Mouse (Mus musculus): ENCODE measurements around the gene Gsta4. TPM values are rescaled to one million over a fixed set of nuclear protein-coding genes. Genes with fewer than 3 reads are reported as not detected.
"Not testable (repeated sequence)": the region's sequence is repeated elsewhere in the genome, so short reads cannot be mapped to it uniquely, and the experiment has no call there.

The Gsta4 gene
- polyA plus RNA-seq, 1 experiment, result 28.1 TPM

GRCm38 (mm10) chr9:78255683-78256470 lies 73.3 kb downstream of the Gsta4 start:
- peak; percentile 13 for TF ChIP-seq USF1 (IDR thresholded peaks at IDR 0.05; ENCODE audit: low read depth)
- not testable (repeated sequence) for H3ac ChIP-seq (ENCODE audit: control insufficient read depth, insufficient read length); H3K27me3 ChIP-seq (ENCODE audit: control insufficient read depth, insufficient read depth, insufficient read length); H3K36me3 ChIP-seq (ENCODE audit: control insufficient read depth, insufficient read depth); H3K4me3 ChIP-seq; H3K79me2 ChIP-seq (ENCODE audit: control insufficient read depth, insufficient read depth)
- peak overlapping the region; percentile 3 for H3K4me2 ChIP-seq (ENCODE audit: low read depth)

GRCm38 (mm10) chr9:78256914-78257313 lies 74.3 kb downstream of the Gsta4 start, which contains the start of gene Gm3776:
Gm3776 (plus strand) TSS chr9:78257129.
- H3ac ChIP-seq (ENCODE audit: control insufficient read depth, insufficient read length); H3K4me3 ChIP-seq; H3K36me3 ChIP-seq (ENCODE audit: control insufficient read depth, insufficient read depth); H3K79me2 ChIP-seq (ENCODE audit: control insufficient read depth, insufficient read depth); H3K27me3 ChIP-seq (ENCODE audit: control insufficient read depth, insufficient read depth, insufficient read length): not testable (repeated sequence)
- peak within 1 kb of the TSS; percentile 3 for H3K4me2 ChIP-seq (ENCODE audit: low read depth)

Other genes with a start within 250 kb of the Gsta4 start
- gene Gcm1, start 130.8 kb upstream of the Gsta4 start, polyA plus RNA-seq (2012; fragmentation: generic; extraction: Trizol), result not detected
- gene Fbxo9, start 73.7 kb upstream of the Gsta4 start, polyA plus RNA-seq (2012; fragmentation: generic; extraction: Trizol), result 15.7 TPM
- 8.6 TPM for gene Ick, start 73.6 kb upstream of the Gsta4 start, polyA plus RNA-seq (2012; fragmentation: generic; extraction: Trizol)
- 0.61 TPM for gene Gsta1, start 47.9 kb downstream of the Gsta4 start, polyA plus RNA-seq (2012; fragmentation: generic; extraction: Trizol)
- 0.07 TPM for gene Gm3776, start 74.4 kb downstream of the Gsta4 start, polyA plus RNA-seq (2012; fragmentation: generic; extraction: Trizol)
- 0.18 TPM for gene Gm10639, start 107.1 kb downstream of the Gsta4 start, polyA plus RNA-seq (2012; fragmentation: generic; extraction: Trizol)
- not detected for gene Omt2a, start 132.0 kb downstream of the Gsta4 start, polyA plus RNA-seq (2012; fragmentation: generic; extraction: Trizol)
- not detected for gene Omt2b, start 144.8 kb downstream of the Gsta4 start, polyA plus RNA-seq (2012; fragmentation: generic; extraction: Trizol)
- 0.20 TPM for gene Gsta2, start 173.0 kb downstream of the Gsta4 start, polyA plus RNA-seq (2012; fragmentation: generic; extraction: Trizol)
- not detected for gene Dppa5a, start 185.4 kb downstream of the Gsta4 start, polyA plus RNA-seq (2012; fragmentation: generic; extraction: Trizol)
- gene Ooep, start 196.0 kb downstream of the Gsta4 start, polyA plus RNA-seq (2012; fragmentation: generic; extraction: Trizol), result 0.01 TPM
- not detected for gene Ddx43, start 213.0 kb downstream of the Gsta4 start, polyA plus RNA-seq (2012; fragmentation: generic; extraction: Trizol)